Mouse (Mus musculus): Measurements from ENCODE around the gene Gm20388. TPM values are rescaled to one million over a fixed set of nuclear protein-coding genes. Genes with fewer than 3 reads are reported as not detected.

Gm20388 gene
- polyA plus RNA-seq, 1 experiment from 2014 or later, result 5.3 TPM

GRCm38 (mm10) chr8:123823532-123824123 is 3913.0 kb downstream of the Gm20388 start:
- Histone ChIP-seq H3K27ac (ENCODE audit: low read depth, low read length) (peak overlapping the region; percentile 83), H3K4me2 (peak overlapping the region; percentile 19), H3K4me1 (replicated peaks; ENCODE audit: control insufficient read depth, insufficient read depth, low read length) (peaks cover 51% of the 10 kb centered on the region), H3K9me3 (ENCODE audit: control insufficient read depth, low read length) (0 out of 2 replicates have a peak, but pooled peaks cover 2% of the 10 kb centered on the region), H3K27me3 (replicated peaks; ENCODE audit: control insufficient read depth, insufficient read depth, low read length) (no peaks in the 10 kb centered on the region), H3K4me3 (ENCODE audit: low read depth, low read length) (no peak overlapping the region), H3K36me3 (ENCODE audit: control insufficient read depth, insufficient read depth, low read length) (peaks cover 19% of the 10 kb centered on the region), H3K9ac (ENCODE audit: low read depth, low read length) (no peak overlapping the region)
- peak; percentile 59; the same call in 1 of the 2 replicates for ATAC-seq (replicated peaks; ENCODE audit: low FRiP score)
- no peak for DNase-seq (ENCODE audit: low spot score)
- WGBS, result 59% methylated on average over 18 of the region's 18 CpGs

- DNase-seq (ENCODE audit: low spot score) (no peak), ATAC-seq (replicated peaks; ENCODE audit: low FRiP score) (peak; percentile 46; the same call in 1 of the 2 replicates)
- Histone ChIP-seq H3K36me3 (ENCODE audit: control insufficient read depth, insufficient read depth, low read length) (peaks cover 31% of the 10 kb centered on the region), H3K4me3 (ENCODE audit: low read depth, low read length) (no peak overlapping the region), H3K9me3 (ENCODE audit: control insufficient read depth, low read length) (0 out of 2 replicates have a peak, but pooled peaks cover 2% of the 10 kb centered on the region), H3K4me2 (no peak overlapping the region), H3K27ac (ENCODE audit: low read depth, low read length) (no peak overlapping the region), H3K9ac (ENCODE audit: low read depth, low read length) (no peak overlapping the region), H3K4me1 (replicated peaks; ENCODE audit: control insufficient read depth, insufficient read depth, low read length) (peaks cover 30% of the 10 kb centered on the region), H3K27me3 (replicated peaks; ENCODE audit: control insufficient read depth, insufficient read depth, low read length) (no peaks in the 10 kb centered on the region)
- WGBS, result 69% methylated on average over 9 of the region's 9 CpGs
Measured at GRCm38 (mm10) chr8:123826001-123826400, 3915.4 kb downstream of the Gm20388 start.

GRCm38 (mm10) chr8:123826758-123827157 is 3916.1 kb downstream of the Gm20388 start:
- WGBS, result 86% methylated on average over 7 of the region's 7 CpGs
- Histone ChIP-seq H3K4me3 (ENCODE audit: low read depth, low read length) (no peak overlapping the region), H3K4me2 (no peak overlapping the region), H3K4me1 (replicated peaks; ENCODE audit: control insufficient read depth, insufficient read depth, low read length) (peaks cover 24% of the 10 kb centered on the region), H3K9me3 (ENCODE audit: control insufficient read depth, low read length) (0 out of 2 replicates have a peak, but pooled peaks cover 2% of the 10 kb centered on the region), H3K36me3 (ENCODE audit: control insufficient read depth, insufficient read depth, low read length) (peaks cover 32% of the 10 kb centered on the region), H3K9ac (ENCODE audit: low read depth, low read length) (no peak overlapping the region), H3K27me3 (replicated peaks; ENCODE audit: control insufficient read depth, insufficient read depth, low read length) (no peaks in the 10 kb centered on the region), H3K27ac (ENCODE audit: low read depth, low read length) (no peak overlapping the region)
- no peak for ATAC-seq (replicated peaks; ENCODE audit: low FRiP score)
- DNase-seq (ENCODE audit: low spot score), result no peak

GRCm38 (mm10) chr8:123827523-123827922 is 3916.9 kb downstream of the Gm20388 start:
- Histone ChIP-seq H3K27ac (ENCODE audit: low read depth, low read length) (no peak overlapping the region), H3K9me3 (ENCODE audit: control insufficient read depth, low read length) (0 out of 2 replicates have a peak, but pooled peaks cover 2% of the 10 kb centered on the region), H3K4me1 (replicated peaks; ENCODE audit: control insufficient read depth, insufficient read depth, low read length) (peaks cover 21% of the 10 kb centered on the region), H3K36me3 (ENCODE audit: control insufficient read depth, insufficient read depth, low read length) (peaks cover 36% of the 10 kb centered on the region), H3K4me2 (no peak overlapping the region), H3K4me3 (ENCODE audit: low read depth, low read length) (no peak overlapping the region), H3K27me3 (replicated peaks; ENCODE audit: control insufficient read depth, insufficient read depth, low read length) (no peaks in the 10 kb centered on the region), H3K9ac (ENCODE audit: low read depth, low read length) (no peak overlapping the region)
- no peak for DNase-seq (ENCODE audit: low spot score)
- ATAC-seq (replicated peaks; ENCODE audit: low FRiP score), result no peak
- WGBS, result 89% methylated on average over 13 of the region's 13 CpGs

GRCm38 (mm10) chr8:123832757-123833156 is 3922.1 kb downstream of the Gm20388 start:
- Histone ChIP-seq H3K9ac (ENCODE audit: low read depth, low read length) (no peak overlapping the region), H3K4me1 (replicated peaks; ENCODE audit: control insufficient read depth, insufficient read depth, low read length) (no peaks in the 10 kb centered on the region), H3K36me3 (ENCODE audit: control insufficient read depth, insufficient read depth, low read length) (peaks cover 46% of the 10 kb centered on the region), H3K9me3 (ENCODE audit: control insufficient read depth, low read length) (no peaks in the 10 kb centered on the region), H3K4me2 (no peak overlapping the region), H3K27me3 (replicated peaks; ENCODE audit: control insufficient read depth, insufficient read depth, low read length) (no peaks in the 10 kb centered on the region), H3K27ac (ENCODE audit: low read depth, low read length) (no peak overlapping the region), H3K4me3 (ENCODE audit: low read depth, low read length) (no peak overlapping the region)
- 94% methylated on average over 4 of the region's 4 CpGs for WGBS
- DNase-seq (ENCODE audit: low spot score) (no peak), ATAC-seq (replicated peaks; ENCODE audit: low FRiP score) (no peak)

GRCm38 (mm10) chr8:123835451-123835850 is 3924.8 kb downstream of the Gm20388 start:
- peaks cover 32% of the 10 kb centered on the region for H3K36me3 ChIP-seq (ENCODE audit: control insufficient read depth, insufficient read depth, low read length)
- no peak overlapping the region for H3K9ac ChIP-seq (ENCODE audit: low read depth, low read length)
- WGBS, result 59% methylated on average over 9 of the region's 9 CpGs
- no peak for DNase-seq (ENCODE audit: low spot score)
- no peak overlapping the region for H3K4me3 ChIP-seq (ENCODE audit: low read depth, low read length)
- no peaks in the 10 kb centered on the region for H3K4me1 ChIP-seq (replicated peaks; ENCODE audit: control insufficient read depth, insufficient read depth, low read length)
- no peak; the same call in 1 of the 2 replicates for ATAC-seq (replicated peaks; ENCODE audit: low FRiP score)
- no peak overlapping the region for H3K27ac ChIP-seq (ENCODE audit: low read depth, low read length)
- H3K9me3 ChIP-seq (ENCODE audit: control insufficient read depth, low read length), result no peaks in the 10 kb centered on the region
- H3K27me3 ChIP-seq (replicated peaks; ENCODE audit: control insufficient read depth, insufficient read depth, low read length), result no peaks in the 10 kb centered on the region
- H3K4me2 ChIP-seq, result no peak overlapping the region

- no peak overlapping the region for H3K4me3 ChIP-seq (ENCODE audit: low read depth, low read length)
- H3K9me3 ChIP-seq (ENCODE audit: control insufficient read depth, low read length), result no peaks in the 10 kb centered on the region
- H3K36me3 ChIP-seq (ENCODE audit: control insufficient read depth, insufficient read depth, low read length), result peaks cover 30% of the 10 kb centered on the region
- no peaks in the 10 kb centered on the region for H3K4me1 ChIP-seq (replicated peaks; ENCODE audit: control insufficient read depth, insufficient read depth, low read length)
- DNase-seq (ENCODE audit: low spot score) (no peak), ATAC-seq (replicated peaks; ENCODE audit: low FRiP score) (no peak)
- H3K9ac ChIP-seq (ENCODE audit: low read depth, low read length), result no peak overlapping the region
- no peak overlapping the region for H3K4me2 ChIP-seq
- H3K27me3 ChIP-seq (replicated peaks; ENCODE audit: control insufficient read depth, insufficient read depth, low read length), result no peaks in the 10 kb centered on the region
- H3K27ac ChIP-seq (ENCODE audit: low read depth, low read length), result no peak overlapping the region
- 85% methylated on average over 6 of the region's 6 CpGs for WGBS
Measured at GRCm38 (mm10) chr8:123836354-123836753, 3925.7 kb downstream of the Gm20388 start.

- Histone ChIP-seq H3K36me3 (ENCODE audit: control insufficient read depth, insufficient read depth, low read length) (peaks cover 16% of the 10 kb centered on the region), H3K4me2 (no peak overlapping the region), H3K27me3 (replicated peaks; ENCODE audit: control insufficient read depth, insufficient read depth, low read length) (no peaks in the 10 kb centered on the region), H3K9me3 (ENCODE audit: control insufficient read depth, low read length) (no peaks in the 10 kb centered on the region), H3K4me3 (ENCODE audit: low read depth, low read length) (no peak overlapping the region), H3K4me1 (replicated peaks; ENCODE audit: control insufficient read depth, insufficient read depth, low read length) (no peaks in the 10 kb centered on the region), H3K9ac (ENCODE audit: low read depth, low read length) (no peak overlapping the region), H3K27ac (ENCODE audit: low read depth, low read length) (no peak overlapping the region)
- DNase-seq (ENCODE audit: low spot score) (no peak), ATAC-seq (replicated peaks; ENCODE audit: low FRiP score) (no peak)
- WGBS, result 63% methylated on average over 9 of the region's 9 CpGs
Measured at GRCm38 (mm10) chr8:123838496-123838895, 3927.9 kb downstream of the Gm20388 start.
